Mouse (Mus musculus): ENCODE results near the gene Btbd35f2. TPM values are rescaled to one million over a fixed set of nuclear protein-coding genes. Genes with fewer than 3 reads are reported as not detected.

Btbd35f2 gene
- not detected for polyA plus RNA-seq (2014; fragmentation: Illumina TruSeq; extraction: RNeasy Lipid Tissue Mini Kit (QIAGEN cat#74804); ENCODE audit: low read depth, low replicate concordance)

GRCm38 (mm10) chrX:32278094-32278493 lies at the start of gene Btbd35f2:
Gene Btbd35f2, plus strand, starts transcription at chrX:32278394.

Other genes starting within 250 kb of the Btbd35f2 start
- not detected for gene Btbd35f22, start 230.6 kb upstream of the Btbd35f2 start, polyA plus RNA-seq (2014; fragmentation: Illumina TruSeq; extraction: RNeasy Lipid Tissue Mini Kit (QIAGEN cat#74804); ENCODE audit: low read depth, low replicate concordance)